Mouse (Mus musculus): Measurements from ENCODE around the gene Dgke.

DNA sequence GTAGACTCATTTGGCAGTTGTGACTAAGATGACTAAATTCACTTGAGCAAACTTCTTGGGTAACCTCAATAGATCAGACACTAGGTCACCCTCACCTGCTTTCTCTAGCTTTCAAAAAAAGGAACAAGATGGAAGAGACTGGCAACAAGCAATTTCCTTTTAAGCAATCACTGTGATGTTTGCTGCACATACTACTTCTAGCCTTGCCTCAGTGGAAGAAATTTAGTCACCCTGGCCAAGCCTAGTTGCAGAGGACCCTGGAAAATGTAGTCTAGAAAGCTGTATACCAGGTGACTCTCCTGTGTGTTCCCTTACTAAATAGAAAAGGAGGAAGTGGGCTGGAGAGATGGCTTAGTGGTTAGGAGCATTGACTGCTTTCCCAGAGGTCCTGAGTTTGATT lies 60.2 kb downstream of the Dgke start:
- TF ChIP-seq CHD2 (IDR thresholded peaks at IDR 0.05; ENCODE audit: low read depth, low read length) (no peak), ZC3H11A (IDR thresholded peaks at IDR 0.05; ENCODE audit: borderline replicate concordance, low read depth, low read length) (no peak)

All from ES-E14 (cell line).